Mouse (Mus musculus) liver, adult 2 months (tissue): ENCODE data around the gene Mest.

Experiments
- CTCF ChIP-seq: fragments of 200-500 bp; IDR thresholded peaks from 2 replicates; pipeline ENCODE4 v1.5.1; 2011; ENCODE audit warnings: low read depth, low read length, control low read depth
- POLR2A ChIP-seq: fragments of 200-500 bp; IDR thresholded peaks from 2 replicates; pipeline ENCODE4 v1.6.1; 2011; ENCODE audit warnings: low read length, control low read depth; ENCODE audit not compliant: insufficient read depth; ENCODE audit errors: extremely low read depth

- no peak for TF ChIP-seq CTCF
- TF ChIP-seq POLR2A, result no peak
These were observed 23.2 kb upstream of the Mest start for GRCm38 (mm10) chr6:30700182-30700581.
